Mouse (Mus musculus) MEL (cell line): ENCODE data around the gene Ttc6. TPM values are rescaled to one million over a fixed set of nuclear protein-coding genes. Genes with fewer than 3 reads are reported as not detected.

Experiments used
- DNase-seq: peaks from one replicate; pipeline ENCODE4 v3.0.0; 2011; ENCODE audit warnings: low read depth, low spot score
- H3K27ac ChIP-seq: 2 replicates; pipeline ENCODE4 v1.5.1; 2012; ENCODE audit warnings: low read depth, mild to moderate bottlenecking, control low read depth, low read length, moderate library complexity; ENCODE audit not compliant: control insufficient read depth
- H3K27me3 ChIP-seq, 2 experiments: fragments of 150-350 bp in 1 of 2; sonication (generic) in 1 of 2; 2 replicates each; pipeline ENCODE4 v1.6.1; 2012; ENCODE audit warnings: low read length in 2 of 2, mild to moderate bottlenecking in 2 of 2, improper control_type of control experiment in 1 of 2, moderate library complexity in 1 of 2; ENCODE audit not compliant: insufficient read depth in 2 of 2, control insufficient read depth in 1 of 2
- H3K36me3 ChIP-seq, 2 experiments: 2 replicates each; pipeline ENCODE4 v1.6.1; 2012 to 2014; ENCODE audit warnings: low read length in 2 of 2, improper control_type of control experiment in 1 of 2, inconsistent platforms in 1 of 2, mild to moderate bottlenecking in 1 of 2; ENCODE audit not compliant: insufficient read depth in 2 of 2, control insufficient read depth in 1 of 2
- H3K4me1 ChIP-seq, 2 experiments: fragments of 150-350 bp in 1 of 2; sonication (generic) in 1 of 2; 2 replicates each; pipeline ENCODE4 v1.6.1; 2012; ENCODE audit warnings: low read length in 2 of 2, improper control_type of control experiment in 1 of 2, mild to moderate bottlenecking in 1 of 2; ENCODE audit not compliant: insufficient read depth in 2 of 2, control insufficient read depth in 1 of 2
- H3K4me3 ChIP-seq, 2 experiments: fragments of 150-350 bp in 1 of 2; sonication (generic) in 1 of 2; 2 replicates each; pipeline ENCODE4 v1.5.1; 2012; ENCODE audit warnings: low read depth in 2 of 2, low read length in 2 of 2, mild to moderate bottlenecking in 2 of 2, moderate library complexity in 2 of 2, control low read depth in 1 of 2, improper control_type of control experiment in 1 of 2; ENCODE audit not compliant: control insufficient read depth in 1 of 2, insufficient read depth in 1 of 2
- H3K79me2 ChIP-seq: 2 replicates; pipeline ENCODE4 v1.6.1; 2012; ENCODE audit warnings: mild to moderate bottlenecking, low read length, moderate library complexity; ENCODE audit not compliant: control insufficient read depth, poor library complexity, insufficient read depth
- H3K9ac ChIP-seq: 2 replicates; pipeline ENCODE4 v1.6.1; 2012; ENCODE audit warnings: low read depth, mild to moderate bottlenecking, control low read depth, low read length, moderate library complexity; ENCODE audit not compliant: control insufficient read depth, poor library complexity, severe bottlenecking
- H3K9me3 ChIP-seq: fragments of 150-350 bp; sonication (generic); replicated peaks from 2 replicates; pipeline ENCODE4 v1.6.1; 2012; ENCODE audit warnings: mild to moderate bottlenecking, low read length, improper control_type of control experiment, moderate library complexity; ENCODE audit not compliant: insufficient read depth
- E2F4 ChIP-seq: IDR thresholded peaks from 2 replicates; pipeline ENCODE4 v1.6.1; 2011; ENCODE audit warnings: low read depth, low read length, improper control_type of control experiment, borderline replicate concordance
- JUND ChIP-seq: IDR thresholded peaks from 2 replicates; pipeline ENCODE4 v1.6.1; 2011; ENCODE audit warnings: low read depth, mild to moderate bottlenecking, improper control_type of control experiment, low read length
- MXI1 ChIP-seq: IDR thresholded peaks from 2 replicates; pipeline ENCODE4 v1.6.1; 2011; ENCODE audit warnings: mild to moderate bottlenecking, low read depth, low read length, improper control_type of control experiment
- MYB ChIP-seq: IDR thresholded peaks from 2 replicates; pipeline ENCODE4 v1.6.1; 2011; ENCODE audit warnings: mild to moderate bottlenecking, low read depth, low read length, improper control_type of control experiment
- NELFE ChIP-seq: IDR thresholded peaks from 2 replicates; pipeline ENCODE4 v1.6.1; 2011; ENCODE audit warnings: low read depth, low read length, improper control_type of control experiment
- POLR2AphosphoS5 ChIP-seq: IDR thresholded peaks from 2 replicates; pipeline ENCODE4 v1.6.1; 2012; ENCODE audit warnings: low read depth, borderline replicate concordance, mild to moderate bottlenecking, inconsistent platforms, low read length, moderate library complexity, mixed read lengths
- TAL1 ChIP-seq: IDR thresholded peaks from 2 replicates; pipeline ENCODE4 v1.6.1; 2012; ENCODE audit warnings: mild to moderate bottlenecking, inconsistent platforms, low read length, moderate library complexity, mixed read lengths
- TCF12 ChIP-seq: IDR thresholded peaks from 2 replicates; pipeline ENCODE4 v1.6.1; 2014; ENCODE audit warnings: low read depth, mild to moderate bottlenecking, inconsistent platforms, low read length, improper control_type of control experiment, moderate library complexity
- polyA plus RNA-seq, 2 experiments: library from polyadenylated mRNA; stranded (reverse) in 1 of 2; unstranded in 1 of 2; fragments of >175 nt in 1 of 2; fragments of >200 nt in 1 of 2; gene quantifications; 2 replicates each; pipeline versions ENCODE4 v1.2.1 to v1.2.4; 2012; ENCODE audit warnings: low replicate concordance in 2 of 2, low read depth in 1 of 2; ENCODE audit not compliant: insufficient read length in 2 of 2, insufficient read depth in 1 of 2, missing spikeins in 1 of 2
- total RNA-seq: library from RNA; depleted of rRNA; stranded (reverse); fragments of 300-350 nt; gene quantifications from 2 replicates; pipeline ENCODE4 v1.2.3, GENCODE M21; 2012

Ttc6 gene
- total and polyA plus RNA-seq, 3 experiments = not detected

DNA sequence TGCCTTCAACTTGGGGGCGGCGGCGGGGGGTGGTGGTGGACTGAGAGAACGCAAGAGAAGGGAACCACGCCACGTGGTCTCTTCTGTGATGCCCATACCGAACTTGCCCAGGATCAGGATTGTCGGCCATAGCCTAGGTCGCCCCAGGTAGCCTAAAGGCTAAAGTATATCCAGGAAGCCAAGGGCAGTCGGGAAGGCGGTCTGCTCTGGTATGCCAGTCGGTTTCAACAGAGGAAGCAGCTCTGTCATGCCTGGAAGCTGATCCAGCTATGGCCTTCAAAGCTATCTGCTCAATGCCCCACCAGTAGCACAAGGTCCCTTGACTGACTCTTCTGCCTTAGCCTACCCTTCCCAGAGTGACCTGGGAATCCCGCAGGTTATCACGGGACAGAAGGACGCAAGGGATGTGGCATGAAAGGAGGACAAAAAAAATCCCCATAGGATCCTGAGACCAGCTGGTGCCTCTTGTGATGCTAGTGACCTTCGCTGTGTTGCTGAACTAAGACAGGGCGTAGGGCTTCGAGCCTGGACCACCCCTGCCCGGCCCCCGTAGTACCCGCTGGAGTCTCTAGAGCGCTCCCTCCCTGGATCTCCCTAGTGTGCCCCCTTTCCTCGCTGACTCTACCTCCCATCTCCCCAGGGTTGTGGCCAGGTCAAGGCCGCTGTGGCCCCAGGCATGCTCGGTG lies 14.8 kb upstream of the Ttc6 start:
- Histone ChIP-seq H3K36me3 (no peaks in the 10 kb centered on the region), H3K27ac (no peak overlapping the region), H3K9me3 (no peaks in the 10 kb centered on the region), H3K4me1 (no peaks in the 10 kb centered on the region), H3K4me3 (no peak overlapping the region), H3K9ac (no peak overlapping the region), H3K79me2 (no peaks in the 10 kb centered on the region), H3K27me3 (no peaks in the 10 kb centered on the region)
- no peak for TF ChIP-seq MXI1
- TF ChIP-seq NELFE = no peak
- no peak for DNase-seq

GRCm38 (mm10) chr12:57549667-57550160 lies 14.2 kb upstream of the Ttc6 start:
- H3K79me2 ChIP-seq = no peaks in the 10 kb centered on the region
- no peak for DNase-seq
- H3K9me3 ChIP-seq = no peaks in the 10 kb centered on the region
- no peaks in the 10 kb centered on the region for H3K36me3 ChIP-seq
- TF ChIP-seq MYB (no peak), JUND (no peak), NELFE (no peak), TCF12 (no peak)
- no peaks in the 10 kb centered on the region for H3K27me3 ChIP-seq
- no peaks in the 10 kb centered on the region for H3K4me1 ChIP-seq
- no peak overlapping the region for H3K4me3 ChIP-seq
- no peak overlapping the region for H3K9ac ChIP-seq
- H3K27ac ChIP-seq = no peak overlapping the region

GRCm38 (mm10) chr12:57550181-57550808 lies 13.6 kb upstream of the Ttc6 start:
- Histone ChIP-seq H3K27ac (no peak overlapping the region), H3K9ac (no peak overlapping the region), H3K4me1 (no peaks in the 10 kb centered on the region)
- TF ChIP-seq NELFE (no peak), MXI1 (no peak), TAL1 (no peak), E2F4 (no peak), POLR2AphosphoS5 (no peak)
- TF ChIP-seq, all 39 proteins: peak for 0
- Histone ChIP-seq H3K79me2 (no peaks in the 10 kb centered on the region), H3K36me3 (no peaks in the 10 kb centered on the region), H3K4me3 (no peak overlapping the region), H3K27me3 (no peaks in the 10 kb centered on the region), H3K9me3 (no peaks in the 10 kb centered on the region)
- no peak for DNase-seq
